Mouse (Mus musculus) adrenal gland, adult 2 months (tissue): Measurements from ENCODE around the gene C4b. TPM values are rescaled to one million over a fixed set of nuclear protein-coding genes. Genes with fewer than 3 reads are reported as not detected.

Experiments
- DNase-seq: peaks from one replicate; pipeline ENCODE4 v3.0.0; 2021
- microRNA-seq, 2 experiments: library from miRNA; unstranded; fragments of <30 nt; microRNA quantifications; one replicate each; pipeline ENCODE4 v1.2.0; 2021
- polyA plus RNA-seq: library from polyadenylated mRNA; depleted of rRNA; stranded (reverse); fragments of >200 nt; gene quantifications from 2 replicates; pipeline ENCODE4 v1.2.3, GENCODE M21; 2012; rRNA removed
- total RNA-seq, 2 experiments: library from RNA; stranded (reverse); gene quantifications; 2 replicates each; pipeline ENCODE4 v1.2.3; 2021

The C4b gene
- total and polyA plus RNA-seq, 3 experiments, result 51.4 to 181 (median 121) TPM

DNA sequence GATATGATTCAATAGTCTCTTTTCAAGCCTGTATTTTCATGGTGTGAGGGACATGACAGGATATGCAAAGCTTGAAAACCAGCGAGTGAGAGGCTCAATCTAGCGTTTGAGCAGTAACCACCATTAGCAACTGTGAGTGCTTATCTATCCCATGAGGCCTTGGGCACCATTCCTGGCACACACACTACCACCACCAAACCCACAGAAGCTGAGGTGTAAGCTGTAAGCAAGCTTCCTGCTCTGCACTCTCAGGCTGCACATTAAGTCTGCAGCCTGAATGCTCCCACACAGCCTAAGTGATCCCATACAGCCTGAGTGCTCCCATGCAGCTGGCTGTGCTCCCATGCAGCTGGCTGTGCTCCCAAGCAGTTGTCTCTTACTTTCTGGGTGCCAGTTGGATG lies 43.0 kb downstream of the C4b start:
- no peak for DNase-seq

DNA sequence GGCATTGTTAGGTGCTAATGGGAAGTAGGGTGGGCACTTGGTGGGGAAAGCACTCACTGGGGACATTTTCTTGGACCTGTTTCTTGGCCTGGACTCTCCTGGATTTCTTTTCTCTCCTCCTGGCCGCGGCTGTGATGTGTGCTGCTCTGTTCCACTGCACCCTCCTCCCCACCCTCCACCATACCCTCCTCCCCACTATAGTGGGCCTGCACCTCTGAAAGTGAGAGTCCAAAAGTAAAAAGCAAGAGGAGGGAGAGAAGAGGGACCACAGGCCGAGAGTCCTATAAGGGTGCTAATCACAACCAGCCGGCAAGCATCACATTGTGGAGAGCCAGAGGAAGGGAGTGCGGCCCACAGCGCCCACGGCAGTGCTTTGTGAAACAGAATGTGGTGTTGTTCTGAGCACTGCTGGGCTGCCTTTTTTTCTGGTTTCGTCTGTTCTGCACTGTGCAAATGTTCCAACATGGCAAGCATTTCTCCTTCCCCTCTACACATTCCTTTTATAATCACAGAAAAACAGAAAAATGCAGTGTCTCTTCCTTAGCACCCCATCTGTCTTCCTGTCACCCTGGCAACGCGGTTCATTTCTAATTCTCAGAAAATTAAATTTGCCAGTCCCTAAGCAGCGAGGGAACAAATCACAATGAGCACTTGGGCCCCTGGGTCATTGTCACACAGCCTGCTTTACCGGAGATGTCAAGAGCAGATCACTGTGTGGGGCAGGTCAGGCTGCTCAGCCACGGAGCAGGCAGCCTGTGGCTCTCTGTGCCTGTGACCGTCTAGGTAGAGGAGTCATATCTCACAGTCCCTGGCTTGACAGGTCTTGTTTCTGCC lies 43.9 kb downstream of the C4b start:
- DNase-seq, result no peak

DNA sequence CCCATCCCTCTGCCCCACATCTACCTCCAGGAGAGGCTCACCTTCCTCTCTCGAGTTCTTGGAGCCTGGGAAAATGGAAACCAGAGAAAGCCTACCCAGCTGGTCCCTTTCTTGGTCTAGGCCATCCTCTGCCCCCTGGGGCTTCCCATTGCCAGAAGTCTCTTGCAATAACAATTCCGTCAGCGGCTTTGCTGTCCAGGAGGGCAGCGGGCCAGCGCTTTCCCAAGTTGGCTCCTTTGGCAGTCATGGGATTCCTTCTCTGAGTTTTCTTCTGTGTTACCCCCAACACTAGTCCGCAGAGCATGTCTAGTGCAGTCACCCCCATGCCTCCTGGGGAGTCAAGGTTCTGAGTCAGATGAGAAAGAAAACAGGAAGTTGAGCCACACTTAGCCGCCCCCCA lies 50.8 kb downstream of the C4b start:
- DNase-seq, result peak; percentile 73

DNA sequence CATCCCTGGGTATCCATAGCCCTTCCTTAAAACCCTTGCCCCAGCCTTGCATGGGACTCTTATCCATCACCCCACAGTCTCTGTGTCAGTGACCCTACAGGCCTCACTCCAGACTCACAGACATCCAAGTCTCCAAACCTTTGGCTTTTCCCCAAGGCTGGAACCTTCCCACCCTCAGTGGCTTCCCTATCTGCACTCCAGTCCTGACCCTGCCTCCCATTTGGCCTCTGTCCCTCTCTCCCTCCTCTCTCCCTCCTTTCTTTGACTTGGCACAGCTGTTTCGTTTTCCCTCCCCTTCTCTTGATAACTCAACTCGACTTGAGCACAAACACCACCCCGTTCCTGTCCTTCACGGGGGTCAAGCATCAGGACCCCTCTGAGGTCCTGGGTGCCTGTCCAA lies 53.2 kb downstream of the C4b start:
- peak; percentile 54 for DNase-seq

DNA sequence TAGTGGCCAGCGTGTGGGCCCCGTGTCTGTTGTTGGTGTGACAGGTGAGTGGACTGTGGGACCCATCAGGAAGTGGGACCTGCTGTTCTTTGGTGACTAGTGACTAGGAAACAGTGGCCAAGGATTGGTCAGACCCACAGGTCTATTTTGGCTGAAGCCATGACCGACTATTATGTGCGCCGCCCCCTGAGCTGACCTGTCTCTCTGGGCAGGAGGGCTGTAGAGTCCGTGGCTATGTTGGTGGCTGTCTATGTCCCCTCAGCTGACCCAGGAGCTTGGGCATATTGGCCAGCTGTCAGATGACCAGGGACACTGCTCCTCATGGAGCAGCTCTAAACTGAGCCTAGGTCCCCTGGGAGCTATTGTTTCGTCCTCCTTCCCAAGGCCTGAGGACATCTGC lies 54.8 kb downstream of the C4b start:
- DNase-seq, result no peak

DNA sequence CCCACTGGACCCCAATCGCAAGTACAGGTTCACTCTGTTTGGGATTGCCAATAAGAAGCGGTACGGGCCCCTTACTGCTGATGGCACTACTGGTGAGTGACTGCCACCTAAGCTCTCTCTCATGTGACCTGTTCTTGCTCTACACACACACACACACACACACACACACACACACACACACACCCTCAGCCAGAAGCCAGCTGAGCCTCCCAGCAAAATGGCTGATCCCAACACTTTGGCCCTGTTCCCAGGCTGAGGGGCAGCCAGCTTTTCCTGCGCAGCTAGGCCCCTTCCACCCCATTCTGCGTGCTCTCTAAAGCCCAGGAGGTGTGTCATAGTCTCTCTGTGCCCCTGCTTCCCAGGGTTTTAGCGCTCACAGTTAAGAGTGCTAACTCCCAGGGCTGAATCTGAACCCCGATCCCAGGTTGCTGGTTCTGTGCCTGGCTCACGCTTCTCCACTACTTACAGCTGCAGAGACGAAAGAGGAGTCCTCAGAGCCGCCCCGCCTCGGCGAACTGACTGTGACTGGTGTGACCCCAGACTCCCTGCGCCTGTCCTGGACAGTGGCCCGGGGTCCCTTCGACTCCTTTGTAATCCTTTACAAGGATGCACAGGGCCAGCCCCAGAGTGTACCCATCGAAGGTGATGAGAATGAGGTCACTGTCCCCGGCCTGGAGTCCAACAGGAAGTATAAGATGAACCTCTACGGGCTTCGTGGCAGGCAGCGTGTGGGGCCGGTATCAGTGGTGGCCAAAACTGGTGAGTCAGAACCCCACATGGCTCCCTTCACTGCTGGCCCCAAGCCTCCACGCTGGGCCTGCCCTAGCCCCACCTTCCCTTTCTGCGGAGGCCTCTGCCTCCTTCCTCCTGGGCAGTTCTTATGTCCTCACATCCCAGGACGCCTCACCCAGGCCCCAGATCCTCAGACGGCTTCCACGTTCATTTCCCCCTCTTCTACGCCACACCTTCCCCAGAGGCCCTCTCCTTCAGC lies 58.3 kb downstream of the C4b start:
- peak; percentile 45 for DNase-seq

DNA sequence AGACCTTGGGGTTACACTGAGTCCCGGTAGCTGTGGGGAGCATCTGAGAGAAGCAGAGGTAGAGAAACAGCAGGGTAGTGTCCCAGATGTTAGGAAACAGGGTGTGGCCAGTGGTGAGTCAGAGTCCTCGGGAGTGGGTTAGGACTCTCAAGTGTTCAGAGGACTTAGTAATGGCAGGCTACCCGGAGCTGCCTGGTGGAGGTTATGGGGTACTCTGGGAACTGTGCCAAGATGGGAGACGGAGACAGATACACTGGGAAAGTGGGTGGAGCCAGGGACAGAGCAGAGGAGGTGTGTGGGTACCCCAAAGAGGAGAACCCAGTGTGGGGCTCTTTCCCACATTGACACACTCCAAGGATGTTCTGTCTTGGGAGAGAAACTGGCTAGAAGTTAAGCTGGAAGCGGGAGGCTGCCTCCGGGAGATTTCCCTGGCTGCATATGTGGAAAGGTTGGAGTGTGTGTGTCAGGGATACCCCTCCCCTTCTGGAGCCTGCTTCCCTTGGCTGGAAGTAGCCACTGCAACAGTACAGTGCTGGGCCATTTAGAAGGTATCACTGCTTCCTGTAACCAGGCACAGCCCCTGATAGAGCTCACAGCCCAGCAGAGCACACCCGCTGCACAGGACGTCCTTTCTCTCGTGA lies 59.3 kb downstream of the C4b start:
- DNase-seq, result peak; percentile 61

DNA sequence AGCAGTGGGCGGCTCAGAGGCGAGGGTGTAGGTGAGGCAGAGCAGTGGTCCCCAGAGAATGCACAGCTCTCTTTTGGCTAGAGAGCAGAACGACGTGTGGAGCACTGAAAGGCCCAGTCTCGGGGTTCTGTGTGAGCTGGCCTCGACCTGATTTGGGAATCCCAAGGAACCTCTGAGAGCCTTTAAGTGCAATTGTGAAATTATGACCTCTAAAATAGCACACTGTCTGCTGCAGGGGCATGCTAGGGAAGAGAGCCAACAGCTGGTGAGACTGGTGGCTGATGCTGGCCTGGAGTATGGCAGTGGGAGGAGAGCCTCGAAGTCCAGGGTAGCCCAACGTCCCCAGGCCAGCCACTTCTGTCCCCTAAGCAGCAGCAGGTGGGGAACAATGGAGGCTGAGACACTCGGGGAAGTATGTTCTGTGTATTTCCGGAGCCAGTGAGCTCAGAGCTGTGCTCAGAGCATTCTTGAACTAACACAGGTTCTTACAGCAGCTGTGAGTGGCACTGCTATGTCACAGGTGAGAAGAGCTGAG lies 59.9 kb downstream of the C4b start:
- DNase-seq, result no peak

DNA sequence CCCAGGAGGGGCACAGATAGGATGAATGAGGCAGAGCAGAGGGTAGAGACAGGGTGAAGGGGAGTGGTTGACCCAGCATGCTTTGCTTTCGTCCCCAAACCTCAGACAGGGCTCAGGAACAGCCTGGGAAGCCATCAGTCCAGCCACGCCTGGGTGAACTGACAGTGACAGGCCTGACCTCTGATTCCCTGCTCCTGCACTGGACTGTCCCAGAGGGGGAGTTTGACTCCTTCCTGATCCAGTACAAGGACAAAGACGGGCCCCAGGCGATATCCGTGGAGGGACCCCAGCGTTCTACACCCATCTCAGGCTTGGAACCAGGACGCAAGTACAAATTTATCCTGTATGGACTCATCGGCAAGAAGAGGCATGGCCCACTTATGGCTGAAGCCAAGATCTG lies 60.5 kb downstream of the C4b start:
- no peak for DNase-seq

DNA sequence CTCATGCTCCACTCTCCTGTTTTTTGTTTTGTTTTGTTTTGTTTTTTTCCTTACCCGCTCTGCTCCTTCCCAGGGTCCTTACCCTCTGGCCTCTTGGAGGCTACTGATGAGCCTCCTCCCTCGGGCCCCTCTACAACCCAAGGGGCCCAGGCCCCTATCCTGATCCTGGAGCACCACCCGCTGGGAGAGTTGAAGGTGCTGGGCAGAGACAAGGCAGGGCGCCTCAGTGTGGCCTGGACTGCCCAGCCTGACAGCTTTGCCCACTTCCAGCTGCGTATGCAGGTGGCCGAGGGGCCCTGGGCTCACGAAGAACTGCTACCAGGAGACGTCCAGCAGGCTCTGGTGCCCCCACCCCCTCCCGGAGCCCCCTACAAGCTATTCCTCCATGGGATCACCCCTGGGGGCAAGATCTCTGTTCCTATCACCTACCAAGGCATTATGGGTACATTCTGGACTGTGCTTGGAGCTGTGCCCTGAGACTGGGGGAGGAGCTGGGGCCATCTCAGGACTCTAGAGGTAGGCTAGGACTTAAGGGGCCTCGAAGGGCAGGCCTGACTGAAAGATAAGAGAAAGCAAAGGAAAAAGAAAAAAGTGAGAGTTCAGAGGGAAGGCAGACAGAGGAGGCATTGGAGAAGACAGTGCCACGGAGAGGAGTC lies 61.7 kb downstream of the C4b start:
- DNase-seq, result peak; percentile 30

DNA sequence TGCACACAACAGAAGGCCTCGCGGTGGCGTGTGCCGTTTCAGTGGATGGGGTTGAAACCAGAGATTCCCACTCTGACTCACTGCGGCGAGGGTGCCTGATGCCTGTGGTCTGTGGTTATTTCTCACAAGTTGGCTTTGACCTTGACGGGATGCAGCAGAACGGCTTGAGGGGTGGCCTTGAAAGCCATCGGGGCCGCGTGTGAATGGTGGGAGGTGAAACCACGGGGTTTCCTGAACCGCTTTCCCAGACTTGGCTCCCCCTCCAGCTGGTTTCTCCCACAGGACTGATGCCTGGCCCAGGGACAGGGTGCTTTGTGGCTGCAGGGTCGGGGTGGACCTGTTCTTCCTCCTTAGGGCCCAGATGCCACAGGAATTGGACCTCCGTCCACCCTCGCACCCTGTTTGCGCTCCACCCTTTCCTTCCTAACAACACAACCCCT lies 62.5 kb downstream of the C4b start:
- DNase-seq, result peak; percentile 85

DNA sequence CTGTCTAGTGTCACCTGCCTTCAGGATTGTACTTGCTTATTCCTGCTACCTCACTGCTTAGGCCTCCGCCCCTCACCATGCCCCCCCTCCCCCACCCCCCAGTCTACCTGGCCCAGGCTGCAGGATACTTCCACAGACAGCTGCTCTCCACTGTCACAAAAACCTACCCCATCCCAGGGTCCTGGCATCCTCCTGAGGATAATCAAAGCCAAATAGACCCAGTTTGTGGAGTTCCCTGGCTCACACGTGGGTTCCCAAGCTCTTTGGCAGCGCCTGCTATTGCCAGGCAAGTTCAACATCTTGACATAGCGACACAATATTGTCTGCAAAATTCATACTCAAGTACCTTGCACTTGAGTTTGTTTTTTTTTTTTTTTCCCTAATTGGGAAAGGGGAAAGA lies 63.1 kb downstream of the C4b start:
- no peak for DNase-seq

DNA sequence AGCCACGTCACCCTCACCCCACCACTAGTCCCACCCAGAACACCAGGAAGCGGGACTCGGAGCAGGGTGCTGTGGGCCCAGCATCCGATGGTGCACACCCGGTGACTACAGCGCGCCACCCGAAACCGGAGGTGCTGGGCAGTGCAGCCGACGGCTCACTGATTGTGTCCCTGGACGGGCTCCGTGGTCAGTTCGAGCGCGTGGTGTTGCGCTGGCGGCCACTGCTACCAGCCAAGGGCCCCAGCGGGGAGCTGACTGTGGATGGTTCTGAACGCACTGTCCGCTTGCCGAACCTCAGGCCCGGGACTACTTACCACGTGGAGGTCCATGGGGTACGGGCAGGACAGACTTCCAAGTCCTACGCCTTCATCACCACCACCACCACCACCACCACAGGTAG lies 63.5 kb downstream of the C4b start:
- no peak for DNase-seq

Small RNAs within 50 kb of the gene (microRNA-seq; reads per million reads assigned to microRNA genes)
- 0 to 0.41 reads per million in 2 experiments for gene Gm27471

Other genes starting within 250 kb of the C4b start
- gene Btnl6, start 226.5 kb downstream of the C4b start, total RNA-seq, result not detected
- gene Btnl6, start 226.5 kb downstream of the C4b start, polyA plus RNA-seq, result not detected in 2 replicates
- gene Notch4, start 179.6 kb downstream of the C4b start, total RNA-seq, result 10 to 100 TPM; 22.1 to 24.6 TPM
- 78.6 and 90.4 TPM in 2 replicates for gene Notch4, start 179.6 kb downstream of the C4b start, polyA plus RNA-seq
- gene Gpsm3, start 154.1 kb downstream of the C4b start, total RNA-seq, result 1 to 10 TPM; 4.3 to 7.4 TPM
- gene Gpsm3, start 154.1 kb downstream of the C4b start, polyA plus RNA-seq, result 8.0 and 10.0 TPM in 2 replicates
- 10 to 100 TPM; 35.2 to 42.7 TPM for gene Pbx2, start 152.6 kb downstream of the C4b start, total RNA-seq
- 43.4 and 45.6 TPM in 2 replicates for gene Pbx2, start 152.6 kb downstream of the C4b start, polyA plus RNA-seq
- under 1 TPM; 0.84 to 0.86 TPM for gene Ager, start 146.0 kb downstream of the C4b start, total RNA-seq
- gene Ager, start 146.0 kb downstream of the C4b start, polyA plus RNA-seq, result 1.3 and 1.5 TPM in 2 replicates
- 10 to 100 TPM; 77.8 to 92.0 TPM for gene Rnf5, start 140.2 kb downstream of the C4b start, total RNA-seq
- gene Rnf5, start 140.2 kb downstream of the C4b start, polyA plus RNA-seq, result 90.8 and 115 TPM in 2 replicates
- 100 to 1,000 TPM; 113 to 118 TPM for gene Agpat1, start 139.6 kb downstream of the C4b start, total RNA-seq
- gene Agpat1, start 139.6 kb downstream of the C4b start, polyA plus RNA-seq, result 275 and 286 TPM in 2 replicates
- 1 to 10 TPM; 2.4 to 3.0 TPM for gene Egfl8, start 127.9 kb downstream of the C4b start, total RNA-seq
- gene Egfl8, start 127.9 kb downstream of the C4b start, polyA plus RNA-seq, result 2.4 and 4.2 TPM in 2 replicates
- 10 to 100 TPM; 58.3 to 70.7 TPM for gene Ppt2, start 115.4 kb downstream of the C4b start, total RNA-seq
- gene Ppt2, start 115.4 kb downstream of the C4b start, polyA plus RNA-seq, result 58.5 and 102 TPM in 2 replicates
- gene Prrt1, start 114.3 kb downstream of the C4b start, total RNA-seq, result 10 to 100 TPM in 1 of 2 experiments, 1 to 10 TPM in 1; 9.1 to 12.8 TPM
- 22.1 and 32.8 TPM in 2 replicates for gene Prrt1, start 114.3 kb downstream of the C4b start, polyA plus RNA-seq
- gene Fkbpl, start 99.1 kb downstream of the C4b start, total RNA-seq, result 10 to 100 TPM; 12.7 to 17.2 TPM
- gene Fkbpl, start 99.1 kb downstream of the C4b start, polyA plus RNA-seq, result 7.1 and 7.6 TPM in 2 replicates
- gene Atf6b, start 96.7 kb downstream of the C4b start, total RNA-seq, result 10 to 100 TPM; 44.1 to 53.2 TPM
- gene Atf6b, start 96.7 kb downstream of the C4b start, polyA plus RNA-seq, result 114 and 118 TPM in 2 replicates
- 10 to 100 TPM; 20.2 to 30.1 TPM for gene Tnxb, start 73.3 kb downstream of the C4b start, total RNA-seq
- gene Tnxb, start 73.3 kb downstream of the C4b start, polyA plus RNA-seq, result 23.4 and 23.6 TPM in 2 replicates
- gene Cyp21a1, start 60.7 kb upstream of the C4b start, total RNA-seq, result over 10,000 TPM in 1 of 2 experiments, 1,000 to 10,000 TPM in 1; 5,616 to 11,133 TPM
- 14,410 and 19,594 TPM in 2 replicates for gene Cyp21a1, start 60.7 kb upstream of the C4b start, polyA plus RNA-seq
- gene Stk19, start 93.1 kb upstream of the C4b start, total RNA-seq, result 10 to 100 TPM; 38.5 to 55.1 TPM
- gene Stk19, start 93.1 kb upstream of the C4b start, polyA plus RNA-seq, result 139 and 176 TPM in 2 replicates
- gene Dxo, start 93.1 kb upstream of the C4b start, total RNA-seq, result 100 to 1,000 TPM in 1 of 2 experiments, 10 to 100 TPM in 1; 47.0 to 126 TPM
- gene Dxo, start 93.1 kb upstream of the C4b start, polyA plus RNA-seq, result 82.7 and 107 TPM in 2 replicates
- gene Skiv2l, start 106.3 kb upstream of the C4b start, total RNA-seq, result 10 to 100 TPM; 62.1 to 65.8 TPM
- 105 and 112 TPM in 2 replicates for gene Skiv2l, start 106.3 kb upstream of the C4b start, polyA plus RNA-seq
- gene Nelfe, start 106.5 kb upstream of the C4b start, total RNA-seq, result 10 to 100 TPM; 55.5 to 67.6 TPM
- 22.8 and 31.5 TPM in 2 replicates for gene Nelfe, start 106.5 kb upstream of the C4b start, polyA plus RNA-seq
- 10 to 100 TPM; 18.4 to 29.0 TPM for gene Cfb, start 118.6 kb upstream of the C4b start, total RNA-seq
- 4.6 and 7.9 TPM in 2 replicates for gene Cfb, start 118.6 kb upstream of the C4b start, polyA plus RNA-seq
- 10 to 100 TPM; 10.8 to 16.1 TPM for gene Zbtb12, start 135.6 kb upstream of the C4b start, total RNA-seq
- gene Zbtb12, start 135.6 kb upstream of the C4b start, polyA plus RNA-seq, result 18.7 and 21.5 TPM in 2 replicates
- not detected for gene Gm20547, start 138.2 kb upstream of the C4b start, total RNA-seq
- gene Gm20547, start 138.2 kb upstream of the C4b start, polyA plus RNA-seq, result 0.04 TPM in 1 of 2 replicates, not detected in the other
- gene C2, start 154.4 kb upstream of the C4b start, total RNA-seq, result 100 to 1,000 TPM in 1 of 2 experiments, 10 to 100 TPM in 1; 81.4 to 105 TPM
- 70.7 and 71.5 TPM in 2 replicates for gene C2, start 154.4 kb upstream of the C4b start, polyA plus RNA-seq
- 100 to 1,000 TPM; 115 to 131 TPM for gene Ehmt2, start 154.6 kb upstream of the C4b start, total RNA-seq
- gene Ehmt2, start 154.6 kb upstream of the C4b start, polyA plus RNA-seq, result 387 and 452 TPM in 2 replicates
- gene Slc44a4, start 170.6 kb upstream of the C4b start, total RNA-seq, result 1 to 10 TPM in 1 of 2 experiments, under 1 TPM in 1; 0.92 to 1.9 TPM
- gene Slc44a4, start 170.6 kb upstream of the C4b start, polyA plus RNA-seq, result 0.33 and 0.50 TPM in 2 replicates
- 10 to 100 TPM; 24.0 to 25.3 TPM for gene Neu1, start 187.4 kb upstream of the C4b start, total RNA-seq
- 47.2 and 52.8 TPM in 2 replicates for gene Neu1, start 187.4 kb upstream of the C4b start, polyA plus RNA-seq
- 100 to 1,000 TPM in 1 of 2 experiments, 10 to 100 TPM in 1; 36.3 to 634 TPM for gene Hspa1b, start 215.4 kb upstream of the C4b start, total RNA-seq
- gene Hspa1b, start 215.4 kb upstream of the C4b start, polyA plus RNA-seq, result 48.4 and 85.4 TPM in 2 replicates
- under 1 TPM in 1 of 2 experiments, not detected in 1; 0.58 TPM for gene Gm20481, start 226.0 kb upstream of the C4b start, total RNA-seq
- 1.1 and 1.2 TPM in 2 replicates for gene Gm20481, start 226.0 kb upstream of the C4b start, polyA plus RNA-seq
- 100 to 1,000 TPM in 1 of 2 experiments, 10 to 100 TPM in 1; 16.3 to 253 TPM for gene Hspa1a, start 228.3 kb upstream of the C4b start, total RNA-seq
- 37.1 and 55.2 TPM in 2 replicates for gene Hspa1a, start 228.3 kb upstream of the C4b start, polyA plus RNA-seq
- gene Hspa1l, start 228.8 kb upstream of the C4b start, total RNA-seq, result under 1 TPM; 0.28 to 0.29 TPM
- gene Hspa1l, start 228.8 kb upstream of the C4b start, polyA plus RNA-seq, result 0.11 and 0.17 TPM in 2 replicates
- 10 to 100 TPM; 32.9 to 45.8 TPM for gene Lsm2, start 238.0 kb upstream of the C4b start, total RNA-seq
- 82.4 and 84.8 TPM in 2 replicates for gene Lsm2, start 238.0 kb upstream of the C4b start, polyA plus RNA-seq